Mouse (Mus musculus): ENCODE data around the gene Tmem132d. TPM values are rescaled to one million over a fixed set of nuclear protein-coding genes. Genes with fewer than 3 reads are reported as not detected.

Gene Tmem132d
- polyA plus RNA-seq, 1 experiment from 2014 or later, result not detected

- 77% methylated on average over 5 of the region's 5 CpGs for WGBS
- H3K4me1 ChIP-seq (ENCODE audit: control insufficient read depth, insufficient read depth, low read length), result no peaks in the 10 kb centered on the region
- no peak overlapping the region for H3K4me2 ChIP-seq (ENCODE audit: low read depth, low read length)
- no peak overlapping the region for H3K4me3 ChIP-seq (ENCODE audit: low read length)
- H3K9ac ChIP-seq (ENCODE audit: low read depth, low read length), result no peak overlapping the region
- no peaks in the 10 kb centered on the region for H3K27me3 ChIP-seq (replicated peaks; ENCODE audit: control insufficient read depth, insufficient read depth, low read length)
- no peak overlapping the region for H3K27ac ChIP-seq (ENCODE audit: low read length)
- no peak for ATAC-seq
- no peaks in the 10 kb centered on the region for H3K9me3 ChIP-seq (ENCODE audit: control insufficient read depth, low read length)
- H3K36me3 ChIP-seq (ENCODE audit: control insufficient read depth, insufficient read depth, low read length), result no peaks in the 10 kb centered on the region
Measured at GRCm38 (mm10) chr5:128100331-128100730, 332.5 kb downstream of the Tmem132d start.

- Histone ChIP-seq H3K36me3 (ENCODE audit: control insufficient read depth, insufficient read depth, low read length) (no peaks in the 10 kb centered on the region), H3K9ac (ENCODE audit: low read depth, low read length) (no peak overlapping the region), H3K27ac (ENCODE audit: low read length) (no peak overlapping the region), H3K4me3 (ENCODE audit: low read length) (no peak overlapping the region), H3K4me1 (ENCODE audit: control insufficient read depth, insufficient read depth, low read length) (no peaks in the 10 kb centered on the region), H3K27me3 (replicated peaks; ENCODE audit: control insufficient read depth, insufficient read depth, low read length) (no peaks in the 10 kb centered on the region), H3K4me2 (ENCODE audit: low read depth, low read length) (no peak overlapping the region), H3K9me3 (ENCODE audit: control insufficient read depth, low read length) (no peaks in the 10 kb centered on the region)
- ATAC-seq, result no peak
- 84% methylated on average over 2 of the region's 2 CpGs for WGBS
Measured at GRCm38 (mm10) chr5:128099439-128099838, 333.4 kb downstream of the Tmem132d start.

GRCm38 (mm10) chr5:128090578-128090977 lies 342.3 kb downstream of the Tmem132d start:
- WGBS, result 80% methylated on average over 5 of the region's 5 CpGs
- Histone ChIP-seq H3K4me3 (ENCODE audit: low read length) (no peak overlapping the region), H3K4me2 (ENCODE audit: low read depth, low read length) (no peak overlapping the region), H3K36me3 (ENCODE audit: control insufficient read depth, insufficient read depth, low read length) (no peaks in the 10 kb centered on the region), H3K27me3 (replicated peaks; ENCODE audit: control insufficient read depth, insufficient read depth, low read length) (no peaks in the 10 kb centered on the region), H3K27ac (ENCODE audit: low read length) (no peak overlapping the region), H3K4me1 (ENCODE audit: control insufficient read depth, insufficient read depth, low read length) (no peaks in the 10 kb centered on the region), H3K9me3 (ENCODE audit: control insufficient read depth, low read length) (no peaks in the 10 kb centered on the region), H3K9ac (ENCODE audit: low read depth, low read length) (no peak overlapping the region)
- no peak for ATAC-seq

GRCm38 (mm10) chr5:128075456-128075855 lies 357.4 kb downstream of the Tmem132d start:
- no peak overlapping the region for H3K4me3 ChIP-seq (ENCODE audit: low read length)
- no peak for ATAC-seq

GRCm38 (mm10) chr5:128072616-128073015 lies 360.3 kb downstream of the Tmem132d start:
- no peak for ATAC-seq
- no peak overlapping the region for H3K27ac ChIP-seq (ENCODE audit: low read length)
- no peak overlapping the region for H3K9ac ChIP-seq (ENCODE audit: low read depth, low read length)
- no peaks in the 10 kb centered on the region for H3K36me3 ChIP-seq (ENCODE audit: control insufficient read depth, insufficient read depth, low read length)
- H3K9me3 ChIP-seq (ENCODE audit: control insufficient read depth, low read length), result no peaks in the 10 kb centered on the region; the same call in 1 of the 2 replicates
- no peak overlapping the region for H3K4me3 ChIP-seq (ENCODE audit: low read length)
- 76% methylated on average over 2 of the region's 2 CpGs for WGBS
- H3K4me2 ChIP-seq (ENCODE audit: low read depth, low read length), result no peak overlapping the region
- no peaks in the 10 kb centered on the region for H3K4me1 ChIP-seq (ENCODE audit: control insufficient read depth, insufficient read depth, low read length)
- H3K27me3 ChIP-seq (replicated peaks; ENCODE audit: control insufficient read depth, insufficient read depth, low read length), result no peaks in the 10 kb centered on the region

More at GRCm38 (mm10) chr5:128075456-128075855, 357.4 kb downstream of the Tmem132d start:
- no peaks in the 10 kb centered on the region for H3K36me3 ChIP-seq (ENCODE audit: control insufficient read depth, insufficient read depth, low read length)
- H3K9me3 ChIP-seq (ENCODE audit: control insufficient read depth, low read length), result no peaks in the 10 kb centered on the region
- H3K9ac ChIP-seq (ENCODE audit: low read depth, low read length), result no peak overlapping the region
- 34% methylated on average over 5 of the region's 5 CpGs for WGBS
- H3K27ac ChIP-seq (ENCODE audit: low read length), result no peak overlapping the region
- no peaks in the 10 kb centered on the region for H3K4me1 ChIP-seq (ENCODE audit: control insufficient read depth, insufficient read depth, low read length)
- H3K27me3 ChIP-seq (replicated peaks; ENCODE audit: control insufficient read depth, insufficient read depth, low read length), result no peaks in the 10 kb centered on the region
- H3K4me2 ChIP-seq (ENCODE audit: low read depth, low read length), result no peak overlapping the region

GRCm38 (mm10) chr5:128041781-128042180 lies 391.1 kb downstream of the Tmem132d start:
- H3K4me1 ChIP-seq (ENCODE audit: control insufficient read depth, insufficient read depth, low read length), result no peaks in the 10 kb centered on the region
- no peaks in the 10 kb centered on the region for H3K36me3 ChIP-seq (ENCODE audit: control insufficient read depth, insufficient read depth, low read length)
- ATAC-seq, result no peak
- H3K27ac ChIP-seq (ENCODE audit: low read length), result no peak overlapping the region
- H3K4me2 ChIP-seq (ENCODE audit: low read depth, low read length), result no peak overlapping the region
- WGBS, result 82% methylated on average over 9 of the region's 9 CpGs
- no peak overlapping the region for H3K4me3 ChIP-seq (ENCODE audit: low read length)
- H3K27me3 ChIP-seq (replicated peaks; ENCODE audit: control insufficient read depth, insufficient read depth, low read length), result no peaks in the 10 kb centered on the region
- H3K9ac ChIP-seq (ENCODE audit: low read depth, low read length), result no peak overlapping the region
- H3K9me3 ChIP-seq (ENCODE audit: control insufficient read depth, low read length), result peaks cover 3% of the 10 kb centered on the region; the same call in 1 of the 2 replicates

- no peaks in the 10 kb centered on the region for H3K4me1 ChIP-seq (ENCODE audit: control insufficient read depth, insufficient read depth, low read length)
- H3K27ac ChIP-seq (ENCODE audit: low read length), result no peak overlapping the region
- no peak overlapping the region for H3K4me2 ChIP-seq (ENCODE audit: low read depth, low read length)
- H3K4me3 ChIP-seq (ENCODE audit: low read length), result no peak overlapping the region
- H3K9ac ChIP-seq (ENCODE audit: low read depth, low read length), result no peak overlapping the region
- 92% methylated on average over 6 of the region's 6 CpGs for WGBS
- no peaks in the 10 kb centered on the region for H3K36me3 ChIP-seq (ENCODE audit: control insufficient read depth, insufficient read depth, low read length)
- no peak for ATAC-seq
- H3K9me3 ChIP-seq (ENCODE audit: control insufficient read depth, low read length), result peaks cover 3% of the 10 kb centered on the region; the same call in 1 of the 2 replicates
- no peaks in the 10 kb centered on the region for H3K27me3 ChIP-seq (replicated peaks; ENCODE audit: control insufficient read depth, insufficient read depth, low read length)
Measured at GRCm38 (mm10) chr5:128040036-128040435, 392.8 kb downstream of the Tmem132d start.

- ATAC-seq, result no peak
- H3K36me3 ChIP-seq (ENCODE audit: control insufficient read depth, insufficient read depth, low read length), result no peaks in the 10 kb centered on the region
- no peak overlapping the region for H3K27ac ChIP-seq (ENCODE audit: low read length)
- WGBS, result 53% methylated on average over 2 of the region's 2 CpGs
- no peaks in the 10 kb centered on the region for H3K4me1 ChIP-seq (ENCODE audit: control insufficient read depth, insufficient read depth, low read length)
- no peak overlapping the region for H3K9ac ChIP-seq (ENCODE audit: low read depth, low read length)
- no peaks in the 10 kb centered on the region for H3K27me3 ChIP-seq (replicated peaks; ENCODE audit: control insufficient read depth, insufficient read depth, low read length)
- no peak overlapping the region for H3K4me3 ChIP-seq (ENCODE audit: low read length)
- no peak overlapping the region for H3K4me2 ChIP-seq (ENCODE audit: low read depth, low read length)
- H3K9me3 ChIP-seq (ENCODE audit: control insufficient read depth, low read length), result no peaks in the 10 kb centered on the region
Measured at GRCm38 (mm10) chr5:128027076-128027475, 405.8 kb downstream of the Tmem132d start.

GRCm38 (mm10) chr5:128004666-128005065 lies 428.2 kb downstream of the Tmem132d start:
- no peak for ATAC-seq
- H3K36me3 ChIP-seq (ENCODE audit: control insufficient read depth, insufficient read depth, low read length), result no peaks in the 10 kb centered on the region

GRCm38 (mm10) chr5:127996526-127997245 lies 436.2 kb downstream of the Tmem132d start:
- no peaks in the 10 kb centered on the region for H3K4me1 ChIP-seq (ENCODE audit: control insufficient read depth, insufficient read depth, low read length)
- no peak overlapping the region for H3K4me2 ChIP-seq (ENCODE audit: low read depth, low read length)
- H3K9me3 ChIP-seq (ENCODE audit: control insufficient read depth, low read length), result no peaks in the 10 kb centered on the region
- ATAC-seq, result no peak
- no peaks in the 10 kb centered on the region for H3K27me3 ChIP-seq (replicated peaks; ENCODE audit: control insufficient read depth, insufficient read depth, low read length)
- no peak overlapping the region for H3K27ac ChIP-seq (ENCODE audit: low read length)
- WGBS, result 73% methylated on average over 10 of the region's 10 CpGs
- H3K36me3 ChIP-seq (ENCODE audit: control insufficient read depth, insufficient read depth, low read length), result no peaks in the 10 kb centered on the region
- H3K9ac ChIP-seq (ENCODE audit: low read depth, low read length), result no peak overlapping the region
- no peak overlapping the region for H3K4me3 ChIP-seq (ENCODE audit: low read length)

More at GRCm38 (mm10) chr5:128004666-128005065, 428.2 kb downstream of the Tmem132d start:
- Histone ChIP-seq H3K27ac (ENCODE audit: low read length) (no peak overlapping the region), H3K4me3 (ENCODE audit: low read length) (no peak overlapping the region), H3K4me1 (ENCODE audit: control insufficient read depth, insufficient read depth, low read length) (no peaks in the 10 kb centered on the region), H3K9ac (ENCODE audit: low read depth, low read length) (no peak overlapping the region), H3K9me3 (ENCODE audit: control insufficient read depth, low read length) (no peaks in the 10 kb centered on the region), H3K4me2 (ENCODE audit: low read depth, low read length) (no peak overlapping the region), H3K27me3 (replicated peaks; ENCODE audit: control insufficient read depth, insufficient read depth, low read length) (no peaks in the 10 kb centered on the region)
- WGBS, result 58% methylated on average over 9 of the region's 9 CpGs

Measured in intestine, embryonic 16.5 days (tissue).